11 mouse cellular contexts compared by ENCODE assay signal in genomic region chr5:119480191-119481190, GRCm38 (mm10).
DNase-seq lines count a peak whose midpoint lies in the region; ATAC-seq lines count a peak whose summit lies in the region.
"Had no signal": no experiment of that assay in that cellular context is flagged by ENCODE, and none has a peak within 500 bp of the region (broad histone marks: within the 10 kb centered on the region; RNA-seq: fewer than 3 reads in every experiment).

No protein-coding gene starts in this region.

- no peaks in the 10 kb centered on the region for H3K4me1 ChIP-seq in midbrain, embryonic 11.5 days (ENCODE audit: control insufficient read depth, insufficient read depth, low read length)
- peaks cover 6% of the 10 kb centered on the region for H3K4me1 ChIP-seq in midbrain, embryonic 10.5 days

- H3K9me3 ChIP-seq in midbrain, embryonic 11.5 days (ENCODE audit: control insufficient read depth, low read length), result no peaks in the 10 kb centered on the region
- no peaks in the 10 kb centered on the region; the same call in 1 of the 2 replicates for H3K9me3 ChIP-seq in midbrain, embryonic 10.5 days (replicated peaks)

- H3K27me3 ChIP-seq in midbrain, embryonic 11.5 days (ENCODE audit: control insufficient read depth, insufficient read depth, low read length), result no peaks in the 10 kb centered on the region
- H3K27me3 ChIP-seq in midbrain, embryonic 10.5 days (ENCODE audit: low read depth, poor library complexity, severe bottlenecking), result no peaks in the 10 kb centered on the region

- 72% methylated on average over 28 of the region's 28 CpGs for WGBS in midbrain, embryonic 11.5 days
- WGBS in midbrain, embryonic 10.5 days, result 75% methylated on average over 28 of the region's 28 CpGs

- DNase-seq in midbrain, embryonic 11.5 days (ENCODE audit: low spot score, missing footprints), result peak; percentile 72
- DNase-seq in midbrain, embryonic 10.5 days (ENCODE audit: low spot score), result no peak
- peak; percentile 68 for DNase-seq in forelimb bud, embryonic 11.5 days (ENCODE audit: low read depth, low spot score)
- peak; percentile 14 for DNase-seq in layer of hippocampus, adult 9-11 months
- peak; percentile 35 for DNase-seq in right cerebral cortex, adult 18-20 months
- DNase-seq in natural killer cell, adult 2 months (ENCODE audit: low spot score in 2 of 2), result no peak
- no peak for DNase-seq in thymus, postnatal 10 days (ENCODE audit: low spot score in 2 of 2)
- no peak for DNase-seq in heart, adult 9 months (ENCODE audit: low spot score in 2 of 2)
- DNase-seq: thymus, postnatal 4 days had no signal

- H3K36me3 ChIP-seq in midbrain, embryonic 11.5 days (ENCODE audit: control insufficient read depth, insufficient read depth, low read length), result no peaks in the 10 kb centered on the region
- no peaks in the 10 kb centered on the region for H3K36me3 ChIP-seq in midbrain, embryonic 10.5 days

- H3K4me3 ChIP-seq in midbrain, embryonic 11.5 days (ENCODE audit: low read depth, low read length), result no peak overlapping the region
- H3K4me3 ChIP-seq in midbrain, embryonic 10.5 days, result no peak overlapping the region
- H3K4me3 ChIP-seq: myocyte had no signal

- no peak overlapping the region for H3K4me2 ChIP-seq in midbrain, embryonic 11.5 days

- H3K27ac ChIP-seq in midbrain, embryonic 11.5 days (ENCODE audit: low read depth, low read length), result no peak overlapping the region
- H3K27ac ChIP-seq in midbrain, embryonic 10.5 days (replicated peaks), result no peak overlapping the region

- ATAC-seq in midbrain, embryonic 11.5 days (ENCODE audit: low FRiP score), result no peak
- ATAC-seq: inflammation-experienced regulatory T-cells, adult 6 months had no signal

- no peak overlapping the region for H3K9ac ChIP-seq in midbrain, embryonic 11.5 days (ENCODE audit: low read length)

Comparison
In these comparisons a context has a peak if more than half of its experiments do, and no peak if none do; other contexts are left out.
1. DNase-seq: peak in midbrain, embryonic 11.5 days (single experiment), forelimb bud, embryonic 11.5 days (single experiment), layer of hippocampus, adult 9-11 months (single experiment) and right cerebral cortex, adult 18-20 months (single experiment); none in midbrain, embryonic 10.5 days (single experiment), natural killer cell, adult 2 months (0 of 2), thymus, postnatal 10 days (0 of 2) and heart, adult 9 months (0 of 2).